Mouse (Mus musculus): ENCODE measurements at regions not wholly inside any gene's neighbourhood (a gene's known extent, or its start where the extent isn't known, plus 50 kb on each side); places are given as distances from the start of the nearest gene placed in this dataset.

GRCm38 (mm10) chr6:50976973-50977372, 322.7 kb upstream of the Npvf start:
- ATAC-seq (ENCODE audit: insufficient number of reproducible peaks, insufficient read depth, low FRiP score, low read depth) = no peak

DNA sequence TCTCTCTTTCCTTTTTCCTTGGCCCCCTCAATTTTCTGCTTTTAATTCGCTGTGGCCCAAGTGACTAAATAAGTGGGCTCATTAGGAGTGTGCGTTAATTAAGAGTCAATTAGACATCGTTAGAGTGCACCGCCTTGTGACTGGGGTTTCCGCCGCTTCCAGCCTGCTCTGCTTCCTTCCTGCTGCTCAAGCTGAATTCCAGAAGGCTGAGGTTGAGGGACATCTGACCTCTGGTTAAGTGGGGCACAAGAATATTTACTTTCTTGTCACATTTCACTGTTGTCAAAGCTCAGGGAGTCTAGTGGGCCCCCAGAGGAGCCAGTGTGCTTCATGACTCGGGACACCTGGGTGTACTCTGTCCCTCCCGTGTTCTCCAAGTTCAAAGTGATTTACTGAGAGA, 323.1 kb upstream of the Npvf start:
- Histone ChIP-seq H3K36me3 (ENCODE audit: control insufficient read depth, insufficient read depth, low read length) (no peaks in the 10 kb centered on the region), H3K27me3 (ENCODE audit: control insufficient read depth, insufficient read depth, low read length) (no peaks in the 10 kb centered on the region), H3K27ac (ENCODE audit: low read length) (peak overlapping the region; percentile 53; the same call in 1 of the 2 replicates), H3K4me3 (ENCODE audit: low read depth, low read length) (no peak overlapping the region), H3K9ac (replicated peaks; ENCODE audit: low read depth, low read length) (no peak overlapping the region), H3K9me3 (ENCODE audit: control insufficient read depth, low read depth, low read length) (no peaks in the 10 kb centered on the region), H3K4me1 (ENCODE audit: control insufficient read depth, insufficient read depth, low read length) (peaks cover 51% of the 10 kb centered on the region), H3K4me2 (replicated peaks; ENCODE audit: low read depth, low read length) (no peak overlapping the region)
- whole genome bisulfite sequencing = 27% methylated on average over 8 of the region's 8 CpGs
- ATAC-seq (ENCODE audit: insufficient number of reproducible peaks, insufficient read depth, low FRiP score, low read depth) = no peak

More at GRCm38 (mm10) chr6:50976973-50977372, 322.7 kb upstream of the Npvf start:
- H3K4me1 ChIP-seq (ENCODE audit: control insufficient read depth, insufficient read depth, low read length) = peaks cover 47% of the 10 kb centered on the region
- no peak overlapping the region for H3K4me3 ChIP-seq (ENCODE audit: low read depth, low read length)
- no peak overlapping the region for H3K27ac ChIP-seq (ENCODE audit: low read length)
- H3K9ac ChIP-seq (replicated peaks; ENCODE audit: low read depth, low read length) = no peak overlapping the region
- 50% methylated on average over 7 of the region's 7 CpGs for WGBS
- H3K4me2 ChIP-seq (replicated peaks; ENCODE audit: low read depth, low read length) = no peak overlapping the region
- H3K36me3 ChIP-seq (ENCODE audit: control insufficient read depth, insufficient read depth, low read length) = no peaks in the 10 kb centered on the region
- no peaks in the 10 kb centered on the region for H3K27me3 ChIP-seq (ENCODE audit: control insufficient read depth, insufficient read depth, low read length)
- no peaks in the 10 kb centered on the region for H3K9me3 ChIP-seq (ENCODE audit: control insufficient read depth, low read depth, low read length)

- WGBS = 34% methylated on average over 4 of the region's 4 CpGs
- no peaks in the 10 kb centered on the region for H3K36me3 ChIP-seq (ENCODE audit: control insufficient read depth, insufficient read depth, low read length)
- peak overlapping the region; percentile 94 for H3K27ac ChIP-seq (ENCODE audit: low read length)
- H3K27me3 ChIP-seq (ENCODE audit: control insufficient read depth, insufficient read depth, low read length) = no peaks in the 10 kb centered on the region
- no peak overlapping the region for H3K9ac ChIP-seq (replicated peaks; ENCODE audit: low read depth, low read length)
- no peak for ATAC-seq (ENCODE audit: insufficient number of reproducible peaks, insufficient read depth, low FRiP score, low read depth)
- H3K4me3 ChIP-seq (ENCODE audit: low read depth, low read length) = no peak overlapping the region
- peaks cover 57% of the 10 kb centered on the region for H3K4me1 ChIP-seq (ENCODE audit: control insufficient read depth, insufficient read depth, low read length)
- H3K9me3 ChIP-seq (ENCODE audit: control insufficient read depth, low read depth, low read length) = no peaks in the 10 kb centered on the region
- H3K4me2 ChIP-seq (replicated peaks; ENCODE audit: low read depth, low read length) = no peak overlapping the region
These were observed 323.8 kb upstream of the Npvf start for GRCm38 (mm10) chr6:50978016-50978415.

GRCm38 (mm10) chr6:50978571-50978970, 324.3 kb upstream of the Npvf start:
- Histone ChIP-seq H3K9ac (replicated peaks; ENCODE audit: low read depth, low read length) (no peak overlapping the region), H3K9me3 (ENCODE audit: control insufficient read depth, low read depth, low read length) (no peaks in the 10 kb centered on the region), H3K4me3 (ENCODE audit: low read depth, low read length) (no peak overlapping the region), H3K27me3 (ENCODE audit: control insufficient read depth, insufficient read depth, low read length) (no peaks in the 10 kb centered on the region), H3K27ac (ENCODE audit: low read length) (peak overlapping the region; percentile 94), H3K36me3 (ENCODE audit: control insufficient read depth, insufficient read depth, low read length) (no peaks in the 10 kb centered on the region), H3K4me1 (ENCODE audit: control insufficient read depth, insufficient read depth, low read length) (peaks cover 62% of the 10 kb centered on the region), H3K4me2 (replicated peaks; ENCODE audit: low read depth, low read length) (no peak overlapping the region)
- no peak for ATAC-seq (ENCODE audit: insufficient number of reproducible peaks, insufficient read depth, low FRiP score, low read depth)
- 31% methylated on average over 3 of the region's 3 CpGs for WGBS

- 45% methylated on average over 1 of the region's 1 CpGs for WGBS
- H3K27ac ChIP-seq (ENCODE audit: low read length) = peak overlapping the region; percentile 94
- peaks cover 70% of the 10 kb centered on the region for H3K4me1 ChIP-seq (ENCODE audit: control insufficient read depth, insufficient read depth, low read length)
These were observed 325.5 kb upstream of the Npvf start for GRCm38 (mm10) chr6:50979764-50980163.

DNA sequence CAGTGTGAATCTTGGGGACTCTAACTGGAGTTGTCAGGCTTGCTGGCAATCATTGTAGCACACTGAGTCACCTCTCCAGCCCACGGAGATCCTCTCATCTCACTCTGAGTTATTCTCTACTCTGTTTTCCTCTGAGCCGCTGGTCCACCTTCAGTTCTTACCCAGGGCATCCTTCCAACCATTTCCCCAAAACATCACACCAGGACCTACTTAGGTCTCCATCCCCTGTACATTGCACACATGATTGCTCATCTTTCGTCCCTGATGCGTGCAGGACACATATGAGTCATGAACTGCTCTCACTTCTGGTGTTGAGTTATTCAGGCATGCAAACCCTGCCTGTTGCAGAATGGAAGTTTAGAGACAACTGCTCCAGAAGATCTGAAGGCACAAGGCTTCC, 326.1 kb upstream of the Npvf start:
- Histone ChIP-seq H3K27me3 (ENCODE audit: control insufficient read depth, insufficient read depth, low read length) (no peaks in the 10 kb centered on the region), H3K4me1 (ENCODE audit: control insufficient read depth, insufficient read depth, low read length) (peaks cover 75% of the 10 kb centered on the region), H3K9me3 (ENCODE audit: control insufficient read depth, low read depth, low read length) (no peaks in the 10 kb centered on the region), H3K4me2 (replicated peaks; ENCODE audit: low read depth, low read length) (no peak overlapping the region), H3K9ac (replicated peaks; ENCODE audit: low read depth, low read length) (no peak overlapping the region), H3K4me3 (ENCODE audit: low read depth, low read length) (no peak overlapping the region), H3K27ac (ENCODE audit: low read length) (peak overlapping the region; percentile 94), H3K36me3 (ENCODE audit: control insufficient read depth, insufficient read depth, low read length) (no peaks in the 10 kb centered on the region)
- ATAC-seq (ENCODE audit: insufficient number of reproducible peaks, insufficient read depth, low FRiP score, low read depth) = no peak
- 72% methylated on average over 4 of the region's 4 CpGs for WGBS

More at GRCm38 (mm10) chr6:50979764-50980163, 325.5 kb upstream of the Npvf start:
- ATAC-seq (ENCODE audit: insufficient number of reproducible peaks, insufficient read depth, low FRiP score, low read depth) = no peak
- H3K4me2 ChIP-seq (replicated peaks; ENCODE audit: low read depth, low read length) = no peak overlapping the region
- H3K36me3 ChIP-seq (ENCODE audit: control insufficient read depth, insufficient read depth, low read length) = no peaks in the 10 kb centered on the region
- H3K9ac ChIP-seq (replicated peaks; ENCODE audit: low read depth, low read length) = no peak overlapping the region
- H3K27me3 ChIP-seq (ENCODE audit: control insufficient read depth, insufficient read depth, low read length) = no peaks in the 10 kb centered on the region
- no peak overlapping the region for H3K4me3 ChIP-seq (ENCODE audit: low read depth, low read length)
- no peaks in the 10 kb centered on the region for H3K9me3 ChIP-seq (ENCODE audit: control insufficient read depth, low read depth, low read length)

- Histone ChIP-seq H3K4me3 (ENCODE audit: low read depth, low read length) (no peak overlapping the region), H3K4me1 (ENCODE audit: control insufficient read depth, insufficient read depth, low read length) (peaks cover 79% of the 10 kb centered on the region), H3K4me2 (replicated peaks; ENCODE audit: low read depth, low read length) (peak overlapping the region; percentile 6; the same call in 1 of the 2 replicates), H3K9ac (replicated peaks; ENCODE audit: low read depth, low read length) (no peak overlapping the region), H3K27ac (ENCODE audit: low read length) (peak overlapping the region; percentile 94), H3K27me3 (ENCODE audit: control insufficient read depth, insufficient read depth, low read length) (no peaks in the 10 kb centered on the region), H3K9me3 (ENCODE audit: control insufficient read depth, low read depth, low read length) (no peaks in the 10 kb centered on the region), H3K36me3 (ENCODE audit: control insufficient read depth, insufficient read depth, low read length) (no peaks in the 10 kb centered on the region)
- peak; percentile 64 for ATAC-seq (ENCODE audit: insufficient number of reproducible peaks, insufficient read depth, low FRiP score, low read depth)
- 27% methylated on average over 7 of the region's 7 CpGs for WGBS
These were observed 327.6 kb upstream of the Npvf start for GRCm38 (mm10) chr6:50981702-50982309.

DNA sequence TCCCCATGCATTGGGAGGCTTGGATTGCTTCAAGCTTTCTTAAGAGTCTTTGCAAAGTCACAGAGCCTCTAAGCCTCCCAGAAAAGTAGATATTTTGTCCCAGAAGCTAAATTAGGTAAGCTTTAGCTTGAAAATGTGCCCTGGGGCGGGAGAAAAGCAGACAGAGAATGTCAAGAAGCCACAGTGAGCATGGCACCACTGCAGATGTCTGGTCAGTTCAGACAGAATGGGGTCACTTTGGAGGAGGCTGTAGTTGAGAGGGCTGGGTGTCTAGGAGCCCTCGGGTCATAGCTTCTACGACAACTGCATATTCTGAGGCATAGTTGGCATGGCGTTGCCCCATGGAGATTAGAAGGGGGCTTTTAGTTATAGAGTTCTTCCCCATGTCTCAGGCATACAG, 328.6 kb upstream of the Npvf start:
- H3K27ac ChIP-seq (ENCODE audit: low read length) = peak overlapping the region; percentile 94
- no peak overlapping the region for H3K4me2 ChIP-seq (replicated peaks; ENCODE audit: low read depth, low read length)
- no peak for ATAC-seq (ENCODE audit: insufficient number of reproducible peaks, insufficient read depth, low FRiP score, low read depth)
- H3K9ac ChIP-seq (replicated peaks; ENCODE audit: low read depth, low read length) = no peak overlapping the region
- WGBS = 37% methylated on average over 4 of the region's 4 CpGs
- H3K27me3 ChIP-seq (ENCODE audit: control insufficient read depth, insufficient read depth, low read length) = no peaks in the 10 kb centered on the region
- H3K36me3 ChIP-seq (ENCODE audit: control insufficient read depth, insufficient read depth, low read length) = no peaks in the 10 kb centered on the region
- H3K4me3 ChIP-seq (ENCODE audit: low read depth, low read length) = no peak overlapping the region
- peaks cover 69% of the 10 kb centered on the region for H3K4me1 ChIP-seq (ENCODE audit: control insufficient read depth, insufficient read depth, low read length)
- no peaks in the 10 kb centered on the region for H3K9me3 ChIP-seq (ENCODE audit: control insufficient read depth, low read depth, low read length)

Measured in stomach, embryonic 14.5 days (tissue).